Mouse (Mus musculus) natural killer cell, adult 2 months (primary cell): ENCODE data around the gene Itga2.
A peak's percentile ranks its signal among the peaks of the same experiment; 100 is the strongest.

Experiments
- DNase-seq, 2 experiments: peaks; one replicate each; pipeline ENCODE4 v3.0.0; 2022; ENCODE audit warnings: low spot score in 2 of 2

The Itga2 gene

DNA sequence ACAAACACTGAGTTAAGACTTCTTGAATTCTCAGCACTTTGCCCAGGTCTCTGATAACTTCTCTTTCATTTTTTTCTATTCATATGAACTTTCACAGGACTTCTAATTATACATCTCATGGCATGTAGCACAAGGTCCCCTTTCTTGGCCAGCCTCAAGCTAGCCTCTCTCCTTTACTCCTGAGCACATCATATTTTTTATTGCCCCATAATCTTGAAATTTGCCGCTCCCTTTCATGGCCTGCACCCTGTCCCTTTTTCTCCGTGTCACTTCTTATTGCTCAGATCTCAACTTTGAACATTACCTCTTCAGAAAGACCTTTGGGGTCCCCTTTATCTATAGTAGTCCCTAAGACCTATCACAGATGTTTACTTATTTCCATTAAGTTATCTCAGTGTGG lies 109.0 kb downstream of the Itga2 start:
- DNase-seq, result no peak

DNA sequence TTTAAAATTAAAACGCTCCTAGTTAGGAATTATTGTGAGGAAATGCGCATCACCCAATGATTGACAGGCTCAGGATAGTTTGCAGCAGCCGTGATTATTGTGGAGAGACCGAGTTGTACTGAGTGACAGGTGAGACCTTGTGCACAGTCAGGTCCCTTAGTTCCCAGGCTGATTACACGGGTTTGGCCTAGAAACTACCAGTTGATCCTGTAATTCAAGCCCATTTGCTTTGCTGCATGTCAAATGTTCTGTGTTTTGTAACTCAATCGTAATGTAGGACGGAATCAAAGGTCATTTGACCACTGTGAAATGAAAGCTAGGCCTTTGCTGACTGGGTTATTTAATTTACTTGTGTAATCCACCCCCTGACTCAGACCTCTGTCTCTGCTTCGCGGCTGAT lies 113.4 kb downstream of the Itga2 start:
- DNase-seq, result no peak

GRCm38 (mm10) chr13:114817751-114818360 lies 114.0 kb downstream of the Itga2 start, which contains the start of gene Mocs2:
Gene Mocs2, plus strand, starts transcription at chr13:114818236.
- peak; percentile 93 to 95 for DNase-seq

GRCm38 (mm10) chr13:114809624-114810210 lies 122.2 kb downstream of the Itga2 start:
- no peak for DNase-seq

GRCm38 (mm10) chr13:114802971-114803370 lies 128.9 kb downstream of the Itga2 start:
- DNase-seq, result no peak

GRCm38 (mm10) chr13:114801857-114802256 lies 130.0 kb downstream of the Itga2 start:
- DNase-seq, result no peak

DNA sequence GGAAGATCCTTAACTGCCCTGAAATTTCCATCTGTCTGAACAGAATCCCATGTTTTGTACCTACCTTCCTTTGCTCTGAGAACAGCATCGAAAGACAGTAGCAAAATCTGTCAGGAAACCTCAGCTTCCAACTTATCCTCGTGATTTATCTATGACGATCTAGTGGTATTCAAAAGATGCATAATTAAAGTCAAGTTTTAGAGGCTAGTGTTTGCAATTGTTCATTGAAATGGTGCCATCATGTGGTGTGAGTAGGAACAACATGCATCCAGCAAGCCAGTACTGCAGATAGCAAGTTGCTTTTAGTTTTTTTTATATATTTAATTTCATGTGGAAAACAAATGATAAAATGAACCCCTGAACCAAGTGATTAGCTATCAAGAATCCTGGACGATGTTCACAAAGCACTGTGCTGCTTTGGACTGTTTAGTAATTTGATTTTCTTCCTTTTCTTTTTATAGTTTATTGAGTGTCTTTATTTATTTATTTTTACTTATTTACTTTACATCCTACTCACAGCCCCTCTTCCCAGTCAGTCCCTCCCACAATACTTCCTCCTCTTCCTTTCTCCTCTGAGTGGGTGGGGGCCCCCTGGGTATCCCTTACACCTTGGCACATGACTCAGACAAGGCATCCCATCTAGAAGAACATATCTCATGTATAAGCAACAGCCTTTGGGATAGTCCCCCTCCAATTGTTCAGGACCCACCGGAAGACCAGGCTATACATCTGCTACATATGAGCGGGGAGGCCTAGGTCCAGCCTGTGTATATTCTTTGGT lies 138.5 kb downstream of the Itga2 start:
- peak; percentile 7 to 15 for DNase-seq

DNA sequence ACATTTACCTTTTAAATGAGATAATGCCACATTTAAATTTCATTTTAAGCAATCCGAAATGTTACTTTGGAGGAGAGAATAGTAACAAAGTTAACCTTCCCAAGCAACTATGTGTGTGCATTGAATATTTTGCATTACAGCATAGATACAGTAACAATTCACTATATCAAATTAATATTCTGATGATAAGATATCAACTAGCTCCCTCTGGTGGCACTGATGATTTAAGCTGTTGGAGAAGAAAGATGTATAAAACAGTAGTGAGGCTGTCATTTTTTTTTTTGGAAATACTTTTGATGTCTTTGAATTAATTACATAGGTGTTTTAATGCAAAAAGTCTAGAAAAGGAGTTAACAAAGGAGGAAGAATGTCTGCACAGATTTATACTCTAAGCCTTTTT lies 140.4 kb downstream of the Itga2 start:
- no peak for DNase-seq
